Mouse (Mus musculus) hindbrain, embryonic 11.5 days (tissue): ENCODE measurements around the gene Rnf20. TPM values are rescaled to one million over a fixed set of nuclear protein-coding genes. Genes with fewer than 3 reads are reported as not detected.

Source experiments
- ATAC-seq: fragments of 200-750 bp; cut with Nextera tagmentation; 2 replicates; pipeline ENCODE4 v1.8.0; 2017; ENCODE audit warnings: mild to moderate bottlenecking, moderate TSS enrichment, moderate library complexity; ENCODE audit not compliant: low FRiP score
- DNase-seq: peaks from one replicate; pipeline ENCODE4 v3.0.0-alpha.2; 2015; ENCODE audit warnings: low spot score
- H3K27ac ChIP-seq: fragments of 300-500 bp; sonication (generic); 2 replicates; pipeline ENCODE4 v1.5.1; 2014; ENCODE audit warnings: mild to moderate bottlenecking, low read depth, low read length
- H3K27me3 ChIP-seq: fragments of 300-500 bp; sonication (generic); 2 replicates; pipeline ENCODE4 v1.6.1; 2014; ENCODE audit warnings: mild to moderate bottlenecking, low read length, moderate library complexity, mixed read lengths; ENCODE audit not compliant: control insufficient read depth, insufficient read depth
- H3K36me3 ChIP-seq: fragments of 300-500 bp; sonication (generic); 2 replicates; pipeline ENCODE4 v1.6.1; 2014; ENCODE audit warnings: mild to moderate bottlenecking, low read length, moderate library complexity, mixed read lengths; ENCODE audit not compliant: control insufficient read depth, insufficient read depth
- H3K4me1 ChIP-seq: fragments of 300-500 bp; sonication (generic); replicated peaks from 2 replicates; pipeline ENCODE4 v1.6.1; 2014; ENCODE audit warnings: low read length, mixed read lengths; ENCODE audit not compliant: control insufficient read depth, insufficient read depth
- H3K4me2 ChIP-seq: fragments of 300-500 bp; sonication (generic); replicated peaks from 2 replicates; pipeline ENCODE4 v1.6.1; 2014; ENCODE audit warnings: mild to moderate bottlenecking, low read depth, low read length
- H3K4me3 ChIP-seq: fragments of 300-500 bp; sonication (generic); 2 replicates; pipeline ENCODE4 v1.5.1; 2014; ENCODE audit warnings: low read depth, low read length
- H3K9ac ChIP-seq: fragments of 300-500 bp; sonication (generic); 2 replicates; pipeline ENCODE4 v1.6.1; 2014; ENCODE audit warnings: low read depth, low read length
- H3K9me3 ChIP-seq: fragments of 300-500 bp; sonication (generic); 2 replicates; pipeline ENCODE4 v1.6.1; 2016; ENCODE audit warnings: low read length; ENCODE audit not compliant: control insufficient read depth
- WGBS: fragments of 180-500 bp; shearing (Covaris S2); extraction: QIAGEN DNeasy Blood & Tissue Kit; methylation state at CpG from one replicate; pipeline ENCODE4 v1.1.7; 2014; 5-methylcytosine and 5-hydroxymethylcytosine counted together
- polyA plus RNA-seq: library from polyadenylated mRNA; unstranded; fragments of >200 nt; fragmentation: Nextera tagmentation; extraction: Ambion mirVana; gene quantifications from 2 replicates; pipeline ENCODE4 v1.2.1, GENCODE M21; 2014

Gene Rnf20
- polyA plus RNA-seq, 1 experiment from 2014 or later, result 78.5 TPM

DNA sequence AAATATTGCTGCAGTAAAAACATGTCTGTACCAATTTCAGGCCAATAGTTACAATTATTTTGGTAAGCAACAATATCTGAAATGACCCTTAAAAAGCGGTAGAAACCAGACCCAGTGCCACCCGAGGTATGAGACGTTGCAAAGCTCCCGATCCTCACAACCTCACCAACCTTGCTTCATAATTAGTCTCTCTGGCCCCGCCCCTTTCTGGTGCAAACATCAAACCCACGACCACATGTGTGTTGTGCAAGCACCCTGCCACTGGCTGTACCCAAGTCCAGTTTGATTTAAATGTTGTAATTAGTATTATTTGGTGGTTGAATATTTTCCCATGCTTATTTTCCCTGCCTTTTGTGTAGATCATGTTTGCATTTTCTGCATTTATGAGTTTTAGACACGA is 45.0 kb downstream of the Rnf20 start:
- no peaks in the 10 kb centered on the region for H3K36me3 ChIP-seq
- H3K4me1 ChIP-seq, result no peaks in the 10 kb centered on the region
- H3K4me3 ChIP-seq, result no peak overlapping the region
- no peak overlapping the region for H3K9ac ChIP-seq
- H3K27me3 ChIP-seq, result no peaks in the 10 kb centered on the region
- no peak overlapping the region for H3K4me2 ChIP-seq
- WGBS, result 79% methylated on average over 7 of the region's 7 CpGs
- ATAC-seq (no peak), DNase-seq (no peak)
- H3K9me3 ChIP-seq, result no peaks in the 10 kb centered on the region
- no peak overlapping the region for H3K27ac ChIP-seq

DNA sequence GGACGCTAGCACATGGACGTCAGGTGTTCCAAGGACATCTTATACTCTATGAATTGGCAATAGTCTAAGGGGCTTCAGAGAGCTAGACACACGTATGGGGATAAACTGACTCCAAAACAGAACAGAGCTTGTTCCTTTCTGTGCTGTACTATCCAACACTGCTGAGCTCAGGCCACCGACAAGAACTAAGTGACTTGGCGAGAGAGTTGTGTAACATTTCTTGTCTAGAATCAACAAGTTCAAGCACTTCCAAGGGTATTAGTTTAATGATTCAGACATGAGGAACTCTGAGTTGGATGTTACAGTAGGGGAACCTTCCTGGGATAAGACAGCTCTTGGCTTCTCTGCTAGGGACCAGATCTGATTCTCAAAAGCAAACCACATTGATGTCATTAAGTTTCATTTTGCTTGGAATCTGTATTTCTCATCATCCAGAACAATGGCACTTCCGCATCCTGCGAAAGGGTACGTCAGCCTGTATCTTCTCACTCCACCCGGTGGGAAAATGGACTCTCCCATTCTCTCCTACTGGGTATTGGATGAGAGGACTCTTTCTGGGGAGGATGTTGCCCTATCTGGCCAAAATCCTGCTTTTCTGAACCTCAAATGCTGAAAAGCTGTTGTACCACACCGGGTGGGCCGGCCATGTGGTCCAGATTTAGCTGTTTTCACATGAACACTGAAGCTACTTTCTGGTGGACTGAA is 48.5 kb downstream of the Rnf20 start:
- no peak overlapping the region for H3K27ac ChIP-seq
- no peak for ATAC-seq
- DNase-seq, result no peak
- H3K4me2 ChIP-seq, result no peak overlapping the region
- H3K9me3 ChIP-seq, result no peaks in the 10 kb centered on the region
- no peaks in the 10 kb centered on the region for H3K36me3 ChIP-seq
- no peaks in the 10 kb centered on the region for H3K4me1 ChIP-seq
- H3K27me3 ChIP-seq, result no peaks in the 10 kb centered on the region
- H3K4me3 ChIP-seq, result no peak overlapping the region
- no peak overlapping the region for H3K9ac ChIP-seq
- WGBS, result 91% methylated on average over 11 of the region's 11 CpGs

DNA sequence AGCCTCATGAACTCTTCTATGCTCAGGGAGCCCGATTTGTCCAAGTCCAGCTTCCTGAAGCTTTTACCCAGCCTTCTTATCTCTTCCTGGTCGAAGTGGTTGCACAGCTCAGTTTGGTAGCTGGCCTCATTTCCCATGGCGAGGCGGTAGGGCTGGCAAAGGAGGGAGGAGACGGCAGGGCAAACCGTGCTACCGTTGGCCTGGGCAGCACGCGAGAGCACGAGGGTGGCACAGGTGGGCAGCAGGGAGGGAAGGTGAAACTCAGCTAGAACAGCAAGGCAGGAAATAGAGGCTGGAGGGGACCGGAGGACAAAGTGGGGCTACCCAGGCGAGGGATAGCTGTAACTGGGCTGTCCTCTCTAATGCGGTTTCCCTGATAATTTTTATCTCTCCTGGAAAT is 50.0 kb downstream of the Rnf20 start, which contains the start of gene Ppp3r2:
Gene Ppp3r2 (minus strand): TSS at position 213 of the 400 bp plus-strand sequence.
- Histone ChIP-seq H3K4me2 (no peak within 1 kb of the TSS), H3K27ac (no peak within 1 kb of the TSS), H3K4me1 (no peaks in the 10 kb centered on the region), H3K9me3 (no peaks in the 10 kb centered on the region), H3K27me3 (no peaks in the 10 kb centered on the region), H3K4me3 (no peak within 1 kb of the TSS), H3K9ac (no peak within 1 kb of the TSS), H3K36me3 (no peaks in the 10 kb centered on the region)
- ATAC-seq, result no peak
- DNase-seq, result no peak
- 90% methylated on average over 13 of the region's 13 CpGs for WGBS

DNA sequence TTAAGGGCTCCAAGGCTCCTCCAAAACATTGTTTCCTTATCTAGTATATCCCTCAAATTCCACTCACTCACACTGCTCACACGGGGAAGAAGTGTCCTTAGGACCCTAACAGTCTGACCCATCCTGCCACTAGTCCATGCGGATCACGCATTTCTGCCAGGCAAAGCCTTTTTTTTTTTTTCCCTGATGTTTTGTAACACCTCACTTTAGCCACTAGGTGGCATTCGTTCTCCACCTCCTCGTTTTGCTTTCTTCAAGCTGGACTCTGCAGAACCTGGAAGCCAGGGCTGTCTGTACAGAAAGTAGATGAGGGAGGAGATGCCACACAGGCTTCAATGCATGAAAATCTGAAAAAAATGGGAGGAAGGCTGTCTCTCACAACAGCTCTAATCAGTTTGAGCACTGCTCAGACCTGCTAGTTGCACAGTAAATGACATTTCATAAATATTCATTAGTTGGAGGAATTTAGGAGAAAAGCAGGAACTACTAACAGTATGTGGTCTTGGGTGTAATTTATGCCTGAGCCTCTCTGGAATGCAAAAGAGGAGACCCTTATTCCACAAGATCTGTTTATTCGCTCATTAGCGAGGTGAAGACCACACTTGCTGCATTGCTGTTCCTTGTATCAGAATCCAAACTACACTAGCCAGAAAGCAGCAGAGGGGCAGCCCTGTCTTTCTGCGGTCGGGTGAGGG is 56.9 kb downstream of the Rnf20 start:
- Histone ChIP-seq H3K27me3 (no peaks in the 10 kb centered on the region), H3K4me1 (no peaks in the 10 kb centered on the region), H3K27ac (no peak overlapping the region), H3K4me2 (no peak overlapping the region), H3K4me3 (no peak overlapping the region), H3K9me3 (no peaks in the 10 kb centered on the region), H3K9ac (no peak overlapping the region), H3K36me3 (no peaks in the 10 kb centered on the region)
- WGBS, result 26% methylated on average over 9 of the region's 9 CpGs
- peak; percentile 76 for DNase-seq
- ATAC-seq, result peak; percentile 86

DNA sequence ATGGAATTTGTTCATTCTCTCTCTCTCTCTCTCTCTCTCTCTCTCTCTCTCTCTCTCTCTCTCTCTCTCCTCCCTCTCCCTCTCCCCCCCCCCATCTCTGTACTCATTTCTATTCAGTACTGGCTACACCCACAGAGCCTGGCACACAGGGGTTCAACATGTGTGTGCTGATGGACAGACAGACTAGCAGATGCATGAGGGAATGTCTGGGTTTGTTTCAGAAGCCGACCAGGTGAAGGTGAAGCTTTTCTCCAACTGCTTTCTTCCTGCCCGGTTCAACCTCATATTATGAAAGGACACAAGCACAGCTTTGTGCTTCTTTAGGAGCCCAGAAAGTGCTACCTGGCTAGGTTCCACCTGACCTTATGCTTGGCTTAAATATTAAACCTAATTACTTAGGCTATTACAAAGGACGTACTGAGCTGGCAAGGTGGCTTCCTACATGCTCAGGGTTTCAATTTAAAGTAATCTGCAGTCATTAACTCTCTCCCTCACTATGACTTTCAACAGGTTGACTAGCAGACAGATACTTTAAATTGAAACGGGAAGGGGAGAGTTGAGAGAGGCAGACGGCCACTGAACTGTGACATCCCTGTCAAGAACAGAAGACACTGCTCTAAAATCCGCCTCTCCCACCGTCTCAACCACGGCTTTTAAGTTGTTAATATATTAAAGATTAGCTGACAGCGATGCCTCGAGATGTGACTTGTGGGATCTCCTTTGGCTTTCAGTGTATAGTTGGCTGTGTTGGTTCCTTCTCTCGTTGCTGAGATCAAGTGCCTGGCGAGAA is 59.8 kb downstream of the Rnf20 start:
- no peak overlapping the region for H3K4me2 ChIP-seq
- DNase-seq, result no peak
- H3K27ac ChIP-seq, result no peak overlapping the region
- H3K36me3 ChIP-seq, result no peaks in the 10 kb centered on the region
- H3K4me3 ChIP-seq, result no peak overlapping the region
- no peak overlapping the region for H3K9ac ChIP-seq
- no peaks in the 10 kb centered on the region for H3K27me3 ChIP-seq
- WGBS, result 73% methylated on average over 12 of the region's 12 CpGs
- H3K4me1 ChIP-seq, result no peaks in the 10 kb centered on the region
- H3K9me3 ChIP-seq, result no peaks in the 10 kb centered on the region
- no peak for ATAC-seq

Other genes starting within 250 kb of the Rnf20 start
- gene Acnat2, start 223.9 kb upstream of the Rnf20 start, polyA plus RNA-seq, result not detected in 2 replicates
- not detected in 2 replicates for gene Acnat1, start 158.1 kb upstream of the Rnf20 start, polyA plus RNA-seq
- 0.22 and 0.27 TPM in 2 replicates for gene Baat, start 125.4 kb upstream of the Rnf20 start, polyA plus RNA-seq
- gene Mrpl50, start 110.9 kb upstream of the Rnf20 start, polyA plus RNA-seq, result 93.1 and 93.9 TPM in 2 replicates
- 14.3 and 15.4 TPM in 2 replicates for gene Zfp189, start 110.8 kb upstream of the Rnf20 start, polyA plus RNA-seq
- gene Aldob, start 82.5 kb upstream of the Rnf20 start, polyA plus RNA-seq, result not detected in 2 replicates
- 21.9 and 24.9 TPM in 2 replicates for gene Tmem246, start 34.1 kb upstream of the Rnf20 start, polyA plus RNA-seq
- gene Ppp3r2, start 50.0 kb downstream of the Rnf20 start, polyA plus RNA-seq, result not detected in 2 replicates
- 1.1 and 1.5 TPM in 2 replicates for gene Grin3a, start 213.7 kb downstream of the Rnf20 start, polyA plus RNA-seq